Mouse (Mus musculus): ENCODE measurements around the gene Trpm3. TPM values are rescaled to one million over a fixed set of nuclear protein-coding genes. Genes with fewer than 3 reads are reported as not detected.

The Trpm3 gene
- polyA plus RNA-seq, 1 experiment, result 1.1 TPM

- H3K4me3 ChIP-seq (ENCODE audit: insufficient read depth, low read depth, low read length), result no peak overlapping the region
- H3K27ac ChIP-seq (replicated peaks; ENCODE audit: low read depth, low read length), result no peak overlapping the region
- H3K4me1 ChIP-seq (ENCODE audit: control insufficient read depth, insufficient read depth, insufficient read length, low read length), result no peaks in the 10 kb centered on the region
Observed at GRCm38 (mm10) chr19:22775191-22775695, 636.4 kb downstream of the Trpm3 start.

DNA sequence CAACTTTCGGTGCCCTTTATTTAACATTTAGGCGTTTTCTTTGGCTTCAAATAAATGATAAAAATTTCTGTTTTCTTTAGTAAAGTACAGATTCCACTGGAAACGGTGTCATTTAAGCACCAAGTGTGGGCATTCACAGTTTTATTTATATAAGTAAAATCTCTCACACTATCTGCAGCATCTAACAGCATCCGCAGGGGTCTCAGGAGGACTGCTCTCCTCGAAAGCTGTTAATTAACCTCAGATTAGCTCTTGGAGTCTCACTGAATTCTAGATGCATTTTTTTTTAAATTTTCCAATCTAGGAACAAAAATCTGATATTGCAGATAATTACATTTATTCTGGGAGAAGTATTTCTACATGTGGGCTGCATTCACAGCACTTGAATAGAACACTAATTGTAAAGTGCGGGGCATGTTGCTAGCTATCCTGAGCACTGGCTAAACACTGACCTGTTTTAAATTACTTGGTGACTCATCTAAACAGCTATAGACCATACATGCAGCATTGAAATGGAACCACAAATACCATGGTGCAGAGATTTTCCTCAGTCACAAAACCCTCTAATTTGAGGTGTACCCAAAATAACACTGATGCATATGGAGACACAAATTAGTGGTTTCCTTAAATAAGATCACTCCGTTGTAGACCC is 641.5 kb downstream of the Trpm3 start:
- Histone ChIP-seq H3K27ac (replicated peaks; ENCODE audit: low read depth, low read length) (no peak overlapping the region), H3K4me1 (ENCODE audit: control insufficient read depth, insufficient read depth, insufficient read length, low read length) (no peaks in the 10 kb centered on the region), H3K4me3 (ENCODE audit: insufficient read depth, low read depth, low read length) (no peak overlapping the region)

GRCm38 (mm10) chr19:22781579-22781978 is 642.7 kb downstream of the Trpm3 start:
- H3K27ac ChIP-seq (replicated peaks; ENCODE audit: low read depth, low read length), result no peak overlapping the region
- H3K4me1 ChIP-seq (ENCODE audit: control insufficient read depth, insufficient read depth, insufficient read length, low read length), result no peaks in the 10 kb centered on the region
- H3K4me3 ChIP-seq (ENCODE audit: insufficient read depth, low read depth, low read length), result no peak overlapping the region

GRCm38 (mm10) chr19:22783745-22784144 is 644.9 kb downstream of the Trpm3 start:
- Histone ChIP-seq H3K4me1 (ENCODE audit: control insufficient read depth, insufficient read depth, insufficient read length, low read length) (no peaks in the 10 kb centered on the region), H3K27ac (replicated peaks; ENCODE audit: low read depth, low read length) (no peak overlapping the region), H3K4me3 (ENCODE audit: insufficient read depth, low read depth, low read length) (no peak overlapping the region)

- no peak overlapping the region for H3K4me3 ChIP-seq (ENCODE audit: insufficient read depth, low read depth, low read length)
- H3K4me1 ChIP-seq (ENCODE audit: control insufficient read depth, insufficient read depth, insufficient read length, low read length), result no peaks in the 10 kb centered on the region
- no peak overlapping the region for H3K27ac ChIP-seq (replicated peaks; ENCODE audit: low read depth, low read length)
Observed at GRCm38 (mm10) chr19:22789753-22790152, 650.9 kb downstream of the Trpm3 start.

DNA sequence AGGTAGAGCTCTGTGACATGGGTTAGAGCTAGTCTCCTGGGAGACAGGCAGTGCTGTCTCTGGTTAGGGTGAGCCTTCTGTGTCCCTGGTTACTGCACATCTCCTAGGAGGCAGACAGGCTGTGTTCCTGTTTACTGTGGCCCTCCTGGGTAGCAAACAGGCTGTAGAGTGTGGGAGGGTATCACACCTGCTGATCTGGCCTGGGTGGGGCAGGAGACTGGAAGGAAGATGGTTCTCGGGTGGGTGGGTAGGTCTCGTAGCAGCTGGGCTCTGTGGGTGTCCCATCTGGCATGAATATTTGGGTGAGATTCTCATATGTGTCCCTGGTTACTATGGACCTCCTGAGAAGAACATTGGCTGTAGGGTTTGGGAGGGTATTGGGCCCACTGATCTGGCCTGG is 658.1 kb downstream of the Trpm3 start:
- Histone ChIP-seq H3K4me1 (ENCODE audit: control insufficient read depth, insufficient read depth, insufficient read length, low read length) (no peaks in the 10 kb centered on the region), H3K4me3 (ENCODE audit: insufficient read depth, low read depth, low read length) (no peak overlapping the region), H3K27ac (replicated peaks; ENCODE audit: low read depth, low read length) (no peak overlapping the region)

- Histone ChIP-seq H3K4me1 (ENCODE audit: control insufficient read depth, insufficient read depth, insufficient read length, low read length) (no peaks in the 10 kb centered on the region), H3K4me3 (ENCODE audit: insufficient read depth, low read depth, low read length) (no peak overlapping the region), H3K27ac (replicated peaks; ENCODE audit: low read depth, low read length) (no peak overlapping the region)
Observed at GRCm38 (mm10) chr19:22800471-22800870, 661.6 kb downstream of the Trpm3 start.

- H3K4me3 ChIP-seq (ENCODE audit: insufficient read depth, low read depth, low read length), result no peak overlapping the region
- H3K4me1 ChIP-seq (ENCODE audit: control insufficient read depth, insufficient read depth, insufficient read length, low read length), result no peaks in the 10 kb centered on the region
- H3K27ac ChIP-seq (replicated peaks; ENCODE audit: low read depth, low read length), result no peak overlapping the region
Observed at GRCm38 (mm10) chr19:22803396-22803795, 664.5 kb downstream of the Trpm3 start.

DNA sequence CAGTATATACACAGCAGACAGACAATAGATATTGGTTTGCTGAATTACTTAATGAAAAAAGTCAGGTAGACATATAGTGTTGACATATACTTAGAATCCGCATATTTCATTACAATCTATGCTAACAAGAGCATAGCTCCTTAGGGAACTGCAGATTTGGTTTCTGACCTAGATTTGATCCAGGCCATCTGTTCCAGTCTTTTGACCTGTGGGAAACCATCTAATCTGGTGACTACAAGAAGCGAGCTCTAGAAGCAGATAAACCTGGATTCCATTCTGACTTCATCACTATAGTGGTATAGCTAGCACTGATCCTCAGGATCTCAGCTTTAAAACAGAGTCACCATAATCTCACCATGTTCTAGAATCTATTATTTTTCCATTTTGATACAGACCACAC is 665.5 kb downstream of the Trpm3 start:
- H3K4me3 ChIP-seq (ENCODE audit: insufficient read depth, low read depth, low read length), result no peak overlapping the region
- no peaks in the 10 kb centered on the region for H3K4me1 ChIP-seq (ENCODE audit: control insufficient read depth, insufficient read depth, insufficient read length, low read length)
- no peak overlapping the region for H3K27ac ChIP-seq (replicated peaks; ENCODE audit: low read depth, low read length)

GRCm38 (mm10) chr19:22810247-22810646 is 671.4 kb downstream of the Trpm3 start:
- Histone ChIP-seq H3K27ac (replicated peaks; ENCODE audit: low read depth, low read length) (no peak overlapping the region), H3K4me1 (ENCODE audit: control insufficient read depth, insufficient read depth, insufficient read length, low read length) (no peaks in the 10 kb centered on the region), H3K4me3 (ENCODE audit: insufficient read depth, low read depth, low read length) (no peak overlapping the region)

GRCm38 (mm10) chr19:22821741-22822140 is 682.9 kb downstream of the Trpm3 start:
- H3K27ac ChIP-seq (replicated peaks; ENCODE audit: low read depth, low read length), result no peak overlapping the region
- H3K4me3 ChIP-seq (ENCODE audit: insufficient read depth, low read depth, low read length), result no peak overlapping the region
- no peaks in the 10 kb centered on the region for H3K4me1 ChIP-seq (ENCODE audit: control insufficient read depth, insufficient read depth, insufficient read length, low read length)

- H3K27ac ChIP-seq (replicated peaks; ENCODE audit: low read depth, low read length), result no peak overlapping the region
- no peaks in the 10 kb centered on the region for H3K4me1 ChIP-seq (ENCODE audit: control insufficient read depth, insufficient read depth, insufficient read length, low read length)
- H3K4me3 ChIP-seq (ENCODE audit: insufficient read depth, low read depth, low read length), result no peak overlapping the region
Observed at GRCm38 (mm10) chr19:22823491-22823981, 684.7 kb downstream of the Trpm3 start.

DNA sequence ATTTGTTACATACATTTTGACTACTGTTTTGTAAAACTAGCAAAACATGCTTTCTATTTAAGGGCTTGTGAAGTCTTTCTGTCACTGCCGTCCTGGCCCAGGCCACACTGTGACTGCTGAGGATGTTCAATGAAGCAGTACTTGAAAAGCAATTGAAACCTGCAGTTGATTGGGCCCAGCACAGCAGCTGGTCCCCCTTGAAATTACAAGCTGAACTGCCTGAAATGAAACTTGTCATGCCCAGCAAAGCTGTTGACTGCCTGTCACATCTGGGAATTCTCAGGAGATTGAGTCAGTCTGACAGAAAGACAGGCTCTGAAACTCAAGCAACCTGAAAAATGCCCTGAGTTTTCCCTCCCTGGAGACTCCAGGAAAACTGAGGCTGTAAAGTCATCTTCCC is 687.0 kb downstream of the Trpm3 start:
- no peak overlapping the region for H3K4me3 ChIP-seq (ENCODE audit: insufficient read depth, low read depth, low read length)
- H3K4me1 ChIP-seq (ENCODE audit: control insufficient read depth, insufficient read depth, insufficient read length, low read length), result no peaks in the 10 kb centered on the region
- H3K27ac ChIP-seq (replicated peaks; ENCODE audit: low read depth, low read length), result no peak overlapping the region

DNA sequence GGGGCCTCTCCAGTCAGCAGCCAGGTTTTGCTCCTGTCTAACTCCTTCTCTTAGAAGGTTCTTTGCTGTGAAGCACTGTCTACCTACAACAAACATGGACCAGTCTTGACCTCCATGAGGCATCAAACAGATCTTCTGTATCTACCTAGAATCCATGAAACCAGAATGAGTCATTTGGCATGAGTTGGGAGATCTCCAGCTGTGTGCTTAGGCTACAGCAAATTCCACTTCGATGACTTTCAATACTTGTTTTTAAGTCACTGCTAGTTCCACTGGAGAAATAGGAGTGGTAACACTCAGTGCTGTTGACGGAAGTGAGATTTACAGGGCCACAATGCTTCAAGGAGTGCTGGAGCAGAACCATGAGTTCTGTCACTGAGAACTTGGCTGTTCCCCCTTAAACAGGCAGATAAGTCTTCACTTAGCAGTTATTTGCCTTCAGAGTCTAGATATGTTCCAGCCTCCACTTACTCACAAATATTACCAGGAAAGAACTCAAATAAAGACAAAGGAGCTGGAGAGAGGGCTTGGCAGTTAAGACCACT is 689.4 kb downstream of the Trpm3 start:
- H3K4me3 ChIP-seq (ENCODE audit: insufficient read depth, low read depth, low read length), result no peak overlapping the region
- no peak overlapping the region for H3K27ac ChIP-seq (replicated peaks; ENCODE audit: low read depth, low read length)
- H3K4me1 ChIP-seq (ENCODE audit: control insufficient read depth, insufficient read depth, insufficient read length, low read length), result no peaks in the 10 kb centered on the region

DNA sequence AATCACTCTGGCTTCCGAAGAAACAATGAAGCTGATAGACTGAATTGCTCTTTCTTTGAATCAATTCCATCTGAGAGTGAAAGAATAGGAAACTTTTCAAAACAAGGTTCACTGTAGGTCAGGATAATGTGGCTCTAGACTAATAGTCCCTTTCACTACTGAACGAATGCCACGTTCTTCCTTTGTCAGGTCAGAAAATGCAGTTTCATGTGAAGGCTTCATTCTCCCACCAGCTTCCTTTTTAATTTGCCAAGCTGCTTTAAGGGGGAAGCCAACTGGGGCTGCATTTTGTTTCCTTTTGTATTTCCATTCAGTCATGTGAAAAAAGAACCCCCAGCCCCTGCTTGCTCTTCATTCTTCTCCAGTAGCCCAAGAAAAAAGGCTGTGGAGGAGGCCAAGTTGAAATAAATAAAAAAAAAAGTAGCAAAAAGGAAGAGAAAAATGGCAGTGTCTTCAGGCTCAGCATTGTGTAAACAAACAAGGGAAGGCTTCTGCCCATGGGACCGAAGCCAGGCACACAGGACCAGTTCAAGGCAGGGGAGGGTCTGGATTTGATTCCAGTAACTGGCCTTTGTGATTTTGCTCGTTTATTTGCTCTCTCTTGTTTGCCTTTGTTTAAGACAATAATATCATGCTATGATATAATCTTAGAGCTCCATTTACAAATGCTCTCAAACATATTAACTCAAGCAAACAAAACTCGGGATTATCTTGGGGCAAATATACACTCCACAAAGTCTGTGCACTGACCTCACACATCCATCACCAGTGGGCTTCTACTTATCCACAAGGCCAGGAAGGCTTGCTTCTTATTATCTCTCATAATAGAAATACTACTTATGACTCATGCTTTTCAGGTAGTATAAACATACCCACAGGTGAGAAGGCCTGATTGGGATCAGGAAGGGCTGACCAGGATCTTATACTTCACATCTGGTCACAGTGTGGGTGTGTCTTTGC is 702.5 kb downstream of the Trpm3 start:
- Histone ChIP-seq H3K4me1 (ENCODE audit: control insufficient read depth, insufficient read depth, insufficient read length, low read length) (no peaks in the 10 kb centered on the region), H3K27ac (replicated peaks; ENCODE audit: low read depth, low read length) (no peak overlapping the region), H3K4me3 (ENCODE audit: insufficient read depth, low read depth, low read length) (no peak overlapping the region)
